Mouse (Mus musculus) ES-E14 (cell line): ENCODE measurements around the gene Grin2d. TPM values are rescaled to one million over a fixed set of nuclear protein-coding genes. Genes with fewer than 3 reads are reported as not detected.
A peak's percentile ranks its signal among the peaks of the same experiment; 100 is the strongest.

ENCODE experiments used
- DNase-seq: peaks from one replicate; pipeline ENCODE4 v3.0.0-alpha.2; 2013; ENCODE audit warnings: low read depth, low spot score
- H3K27ac ChIP-seq: 2 replicates; pipeline ENCODE4 v1.5.1; 2012; ENCODE audit warnings: low read depth, mild to moderate bottlenecking, low read length, moderate library complexity, mixed read lengths; ENCODE audit not compliant: poor library complexity, insufficient read depth, severe bottlenecking
- H3K36me3 ChIP-seq: 2 replicates; pipeline ENCODE4 v1.6.1; 2012; ENCODE audit warnings: mild to moderate bottlenecking, low read length, moderate library complexity, mixed read lengths; ENCODE audit not compliant: control insufficient read depth, poor library complexity, insufficient read depth, severe bottlenecking
- H3K4me1 ChIP-seq, 2 experiments: fragments of 150-350 bp in 1 of 2; sonication (generic) in 1 of 2; 2 replicates each; pipeline ENCODE4 v1.6.1; 2012; ENCODE audit warnings: low read length in 2 of 2, mild to moderate bottlenecking in 1 of 2, mixed read lengths in 1 of 2; ENCODE audit not compliant: control insufficient read depth in 2 of 2, insufficient read depth in 2 of 2, poor library complexity in 1 of 2
- H3K4me3 ChIP-seq, 2 experiments: fragments of 150-350 bp in 1 of 2; sonication (generic) in 1 of 2; 2 replicates each; pipeline ENCODE4 v1.5.1; 2012; ENCODE audit warnings: low read length in 2 of 2, low read depth in 1 of 2, mild to moderate bottlenecking in 1 of 2, mixed read lengths in 1 of 2; ENCODE audit not compliant: insufficient read depth in 1 of 2, poor library complexity in 1 of 2, severe bottlenecking in 1 of 2
- H3K9ac ChIP-seq: 2 replicates; pipeline ENCODE4 v1.6.1; 2012; ENCODE audit warnings: low read depth, mild to moderate bottlenecking, low read length, mixed read lengths; ENCODE audit not compliant: poor library complexity, insufficient read depth, severe bottlenecking
- H3K9me3 ChIP-seq: fragments of 150-350 bp; sonication (generic); 2 replicates; pipeline ENCODE4 v1.6.1; 2012; ENCODE audit warnings: low read depth, mild to moderate bottlenecking, low read length; ENCODE audit not compliant: control insufficient read depth, insufficient read depth
- CHD2 ChIP-seq: IDR thresholded peaks from 2 replicates; pipeline ENCODE4 v1.6.1; 2014; ENCODE audit warnings: mild to moderate bottlenecking, low read depth, low read length, inconsistent platforms
- HCFC1 ChIP-seq: IDR thresholded peaks from 2 replicates; pipeline ENCODE4 v1.6.1; 2012; ENCODE audit warnings: low read length, inconsistent platforms, borderline replicate concordance; ENCODE audit not compliant: insufficient read depth
- MAFK ChIP-seq: IDR thresholded peaks from 2 replicates; pipeline ENCODE4 v1.6.1; 2014; ENCODE audit warnings: mild to moderate bottlenecking, low read depth, low read length, inconsistent platforms; ENCODE audit not compliant: insufficient read depth
- ZC3H11A ChIP-seq: IDR thresholded peaks from 2 replicates; pipeline ENCODE4 v1.6.1; 2012; ENCODE audit warnings: low read depth, mild to moderate bottlenecking, inconsistent platforms, low read length, borderline replicate concordance
- ZNF384 ChIP-seq: IDR thresholded peaks from 2 replicates; pipeline ENCODE4 v1.6.1; 2012; ENCODE audit warnings: low read depth, low read length, inconsistent platforms
- in situ Hi-C, 2 experiments: fragments of 600-800 bp; cut with MboI; formaldehyde crosslinking; loops; one replicate each; pipeline ENCODE4 v1.15.1; 2025; ENCODE audit warnings: low sequenced_read_pairs in 2 of 2, inconsistent platforms in 1 of 2; ENCODE audit not compliant: unreplicated experiment in 2 of 2
- total RNA-seq: library from RNA; depleted of rRNA; stranded (reverse); fragments of 300-350 nt; gene quantifications from 2 replicates; pipeline ENCODE4 v1.2.3, GENCODE M21; 2012

Grin2d gene
- total RNA-seq, 1 experiment, result 0.67 TPM

GRCm38 (mm10) chr7:45793969-45794585 is 84.1 kb downstream of the Grin2d start:
- TF ChIP-seq HCFC1 (no peak), CHD2 (no peak), ZNF384 (no peak), MAFK (no peak), ZC3H11A (no peak)
- Histone ChIP-seq H3K4me1 (peaks cover 0 to 29% of the 10 kb centered on the region in 2 experiments; a peak in 2 of 4 replicates), H3K9ac (no peak overlapping the region), H3K27ac (no peak overlapping the region), H3K4me3 (peak overlapping the region in 1 of 2 experiments; percentile 31; a peak in 1 of 4 replicates), H3K9me3 (no peaks in the 10 kb centered on the region), H3K36me3 (no peaks in the 10 kb centered on the region; the same call in 1 of the 2 replicates)
- in situ Hi-C loops, result no loop called here
- DNase-seq, result no peak

DNA sequence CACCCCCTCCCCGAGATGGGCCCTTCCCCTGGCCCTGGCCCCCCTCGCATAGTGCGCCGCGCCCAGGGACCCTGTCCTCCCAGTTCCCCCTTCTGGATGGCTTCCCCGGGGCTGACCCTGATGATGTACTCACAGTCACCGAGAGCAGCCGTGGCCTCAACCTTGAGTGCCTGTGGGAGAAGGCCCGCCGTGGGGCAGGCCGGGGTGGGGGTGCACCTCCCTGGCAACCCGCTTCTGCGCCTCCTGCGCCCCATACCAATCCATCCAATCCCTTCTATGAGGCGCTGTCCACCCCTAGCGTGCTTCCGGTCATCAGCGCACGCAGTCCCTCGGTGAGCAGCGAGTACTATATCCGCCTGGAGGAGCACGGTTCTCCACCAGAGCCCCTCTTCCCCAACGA is 84.9 kb downstream of the Grin2d start:
- in situ Hi-C loops, result no loop called here
- TF ChIP-seq MAFK, result no peak
- no peak for TF ChIP-seq HCFC1
- no peak for TF ChIP-seq CHD2
- TF ChIP-seq ZNF384, result no peak
- TF ChIP-seq ZC3H11A, result no peak
- DNase-seq, result no peak
- H3K9me3 ChIP-seq, result no peaks in the 10 kb centered on the region
- no peak overlapping the region for H3K27ac ChIP-seq
- no peak overlapping the region for H3K9ac ChIP-seq
- H3K4me1 ChIP-seq, result peaks cover 0 to 24% of the 10 kb centered on the region in 2 experiments; a peak in 2 of 4 replicates
- no peak overlapping the region for H3K4me3 ChIP-seq
- no peaks in the 10 kb centered on the region; the same call in 1 of the 2 replicates for H3K36me3 ChIP-seq

GRCm38 (mm10) chr7:45791756-45792490 is 86.3 kb downstream of the Grin2d start:
- Histone ChIP-seq H3K9me3 (no peaks in the 10 kb centered on the region), H3K9ac (no peak overlapping the region), H3K36me3 (no peaks in the 10 kb centered on the region; the same call in 1 of the 2 replicates), H3K27ac (no peak overlapping the region), H3K4me3 (peak overlapping the region in 1 of 2 experiments; percentile 6; a peak in 1 of 4 replicates), H3K4me1 (peaks cover under 1 to 20% of the 10 kb centered on the region in 2 experiments; a peak in 3 of 4 replicates)
- DNase-seq, result no peak
- in situ Hi-C loops, result no loop called here
- TF ChIP-seq ZC3H11A (no peak), HCFC1 (no peak), MAFK (no peak), ZNF384 (no peak), CHD2 (no peak)

DNA sequence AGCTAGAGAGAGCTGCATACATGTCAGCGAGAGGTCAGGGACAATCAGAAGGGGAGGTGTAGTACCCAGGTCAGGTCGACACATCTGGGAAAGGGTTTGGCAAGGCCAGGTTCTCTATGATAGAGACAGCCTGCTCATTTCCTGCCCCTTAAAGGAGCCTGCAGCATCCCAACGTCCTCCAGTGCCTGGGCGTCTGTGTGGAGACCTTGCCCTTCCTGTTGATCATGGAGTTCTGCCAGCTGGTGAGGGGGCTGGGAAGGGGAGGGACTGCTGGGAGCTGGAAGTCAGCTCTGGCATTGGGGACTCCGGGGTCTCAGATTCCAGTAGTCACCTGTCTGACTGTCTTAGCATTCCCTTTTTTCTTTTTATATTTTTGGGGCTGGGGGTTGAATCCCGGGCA is 87.5 kb downstream of the Grin2d start:
- Histone ChIP-seq H3K9ac (no peak overlapping the region), H3K9me3 (no peaks in the 10 kb centered on the region), H3K36me3 (no peaks in the 10 kb centered on the region; the same call in 1 of the 2 replicates), H3K27ac (no peak overlapping the region), H3K4me1 (peaks cover 2 to 22% of the 10 kb centered on the region in 2 experiments; a peak in 3 of 4 replicates), H3K4me3 (no peak overlapping the region)
- in situ Hi-C loops, result no loop called here
- TF ChIP-seq ZC3H11A (no peak), CHD2 (no peak), HCFC1 (no peak)
- no peak for DNase-seq
